Mouse (Mus musculus) kidney, embryonic 15.5 days (tissue): Measurements from ENCODE around the gene Ints6l. TPM values are rescaled to one million over a fixed set of nuclear protein-coding genes. Genes with fewer than 3 reads are reported as not detected.
"Not testable (repeated sequence)": the region's sequence is repeated elsewhere in the genome, so short reads cannot be mapped to it uniquely, and the experiment has no call there.

Experiments used
- ATAC-seq: fragments of 200-750 bp; cut with Nextera tagmentation; replicated peaks from 2 replicates; pipeline ENCODE4 v1.8.0; 2017; ENCODE audit warnings: moderate TSS enrichment; ENCODE audit not compliant: low FRiP score
- H3K27ac ChIP-seq: fragments of 300-500 bp; sonication (generic); 2 replicates; pipeline ENCODE4 v1.5.1; 2015; ENCODE audit warnings: mild to moderate bottlenecking, inconsistent platforms
- H3K27me3 ChIP-seq: fragments of 300-500 bp; sonication (generic); 2 replicates; pipeline ENCODE4 v1.6.1; 2015; ENCODE audit warnings: inconsistent platforms
- H3K36me3 ChIP-seq: fragments of 300-500 bp; sonication (generic); 2 replicates; pipeline ENCODE4 v1.6.1; 2015; ENCODE audit warnings: inconsistent platforms
- H3K4me1 ChIP-seq: fragments of 300-500 bp; sonication (generic); 2 replicates; pipeline ENCODE4 v1.6.1; 2015; ENCODE audit warnings: inconsistent platforms
- H3K4me2 ChIP-seq: fragments of 300-500 bp; sonication (generic); 2 replicates; pipeline ENCODE4 v1.6.1; 2015; ENCODE audit warnings: moderate library complexity, mild to moderate bottlenecking, inconsistent platforms
- H3K4me3 ChIP-seq: fragments of 300-500 bp; sonication (generic); replicated peaks from 2 replicates; pipeline ENCODE4 v1.5.1; 2015; ENCODE audit warnings: mild to moderate bottlenecking, inconsistent platforms
- H3K9ac ChIP-seq: fragments of 300-500 bp; sonication (generic); 2 replicates; pipeline ENCODE4 v1.6.1; 2015; ENCODE audit warnings: mild to moderate bottlenecking, inconsistent platforms
- H3K9me3 ChIP-seq: fragments of 300-500 bp; sonication (generic); replicated peaks from 2 replicates; pipeline ENCODE4 v1.6.1; 2016; ENCODE audit warnings: inconsistent platforms
- WGBS: fragments of 180-500 bp; shearing (Covaris S2); methylation state at CpG from one replicate; pipeline ENCODE4 v1.1.7; 2015; ENCODE audit warnings: mixed read lengths; 5-methylcytosine and 5-hydroxymethylcytosine counted together
- polyA plus RNA-seq: library from polyadenylated mRNA; unstranded; fragments of >200 nt; fragmentation: Nextera tagmentation; extraction: Ambion mirVana; gene quantifications from 2 replicates; pipeline ENCODE4 v1.2.1, GENCODE M21; 2015

Gene Ints6l
- polyA plus RNA-seq, 1 experiment from 2014 or later, result 29.1 TPM

DNA sequence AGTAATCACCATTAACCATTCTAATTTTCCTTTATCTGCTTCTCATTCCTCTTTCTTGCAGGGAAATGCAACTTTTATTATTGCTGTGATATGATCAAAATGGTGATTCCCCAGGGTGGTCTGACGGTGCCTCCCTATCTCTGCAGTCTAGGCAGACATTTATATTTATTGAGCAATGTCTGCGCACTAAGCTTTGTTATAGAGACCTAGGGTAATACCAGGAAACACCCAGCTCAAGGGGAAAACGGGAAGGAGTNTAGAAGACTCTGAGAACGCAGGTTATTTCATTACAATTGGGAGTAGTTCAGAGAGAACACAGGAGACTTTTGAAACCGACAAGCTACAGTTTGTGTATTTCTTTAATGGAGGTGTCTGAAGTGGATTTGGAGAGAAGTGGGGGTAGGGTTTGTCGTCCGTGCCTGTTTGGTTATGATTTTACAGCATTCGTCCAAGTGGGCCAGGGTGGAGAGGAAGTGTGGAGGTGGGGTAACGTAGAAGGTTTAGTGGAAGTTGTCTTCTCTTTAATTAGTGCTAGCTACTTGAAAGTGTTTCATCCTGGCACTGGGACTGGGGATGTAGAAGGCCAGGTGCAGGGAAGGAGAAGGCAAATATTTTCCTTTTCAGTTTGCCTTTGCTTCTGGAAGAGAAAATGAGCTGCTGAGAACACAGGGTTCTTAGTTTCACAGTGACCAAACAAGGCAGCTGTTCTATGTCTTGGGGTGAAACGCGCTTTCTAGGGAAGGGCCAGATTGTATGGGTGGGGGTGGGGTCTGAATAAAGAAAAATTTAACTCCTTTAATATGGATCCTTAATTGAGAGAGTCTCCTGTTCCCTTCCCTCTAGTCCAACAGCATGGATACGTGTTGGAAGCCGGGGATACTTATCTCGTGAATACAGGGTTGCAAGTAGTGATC, 7.6 kb downstream of the Ints6l start:
- Histone ChIP-seq H3K4me2 (no peak overlapping the region), H3K36me3 (peaks cover 4% of the 10 kb centered on the region), H3K4me1 (peaks cover 15% of the 10 kb centered on the region), H3K9me3 (no peaks in the 10 kb centered on the region), H3K27ac (peak overlapping the region; percentile 64; the same call in 1 of the 2 replicates), H3K4me3 (no peak overlapping the region), H3K9ac (no peak overlapping the region), H3K27me3 (no peaks in the 10 kb centered on the region)
- WGBS, result 44% methylated on average over 14 of the region's 14 CpGs
- no peak for ATAC-seq

DNA sequence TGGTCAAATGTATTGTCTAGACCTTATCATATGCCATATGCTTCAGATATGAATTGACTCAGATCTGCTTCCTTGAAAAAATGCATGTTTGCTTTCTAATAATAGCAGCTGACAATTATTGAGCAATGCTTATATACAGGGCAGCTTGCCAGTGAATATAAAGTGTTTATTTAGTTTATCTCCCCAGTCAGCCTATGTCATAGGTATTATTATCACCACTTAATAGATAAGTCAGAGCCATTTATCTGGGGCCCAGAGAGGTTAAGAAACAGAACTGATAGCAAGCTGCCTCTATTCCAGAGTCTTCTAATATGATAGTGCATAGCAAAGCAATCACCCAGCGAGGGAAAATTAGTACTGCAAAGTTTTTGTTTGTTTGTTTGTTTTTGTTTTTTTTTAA, 10.2 kb downstream of the Ints6l start:
- no peak for ATAC-seq

DNA sequence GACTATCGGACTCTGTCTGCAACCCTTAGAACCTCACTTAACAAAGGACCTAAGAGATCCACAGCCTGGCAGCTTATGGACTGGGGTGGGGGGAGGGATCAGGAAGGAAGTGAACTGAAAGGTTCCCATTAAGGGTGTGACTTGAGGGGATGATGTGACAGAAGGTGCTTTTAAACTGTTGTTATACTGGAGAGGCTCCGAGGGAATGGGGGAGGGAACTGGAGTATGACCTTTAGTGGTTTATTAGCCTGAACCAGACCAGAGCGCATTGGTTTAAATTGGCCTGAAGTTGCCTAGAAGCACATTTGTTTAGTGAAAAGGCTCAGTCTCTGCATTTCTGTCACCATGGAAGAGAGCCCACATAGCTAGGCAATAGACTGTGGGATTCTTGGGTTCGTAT, 13.0 kb downstream of the Ints6l start:
- WGBS, result 46% methylated on average over 4 of the region's 4 CpGs
- H3K4me2 ChIP-seq, result no peak overlapping the region
- H3K9ac ChIP-seq, result no peak overlapping the region
- no peaks in the 10 kb centered on the region for H3K27me3 ChIP-seq
- no peak overlapping the region for H3K4me3 ChIP-seq
- ATAC-seq, result peak; percentile 69
- H3K36me3 ChIP-seq, result peaks cover 4% of the 10 kb centered on the region
- no peaks in the 10 kb centered on the region for H3K9me3 ChIP-seq
- H3K27ac ChIP-seq, result peak overlapping the region; percentile 81
- peaks cover 14% of the 10 kb centered on the region for H3K4me1 ChIP-seq

More for the DNA sequence above, 10.2 kb downstream of the Ints6l start:
- Histone ChIP-seq H3K4me1 (peaks cover 24% of the 10 kb centered on the region), H3K27ac (no peak overlapping the region), H3K27me3 (no peaks in the 10 kb centered on the region), H3K4me2 (no peak overlapping the region), H3K9me3 (no peaks in the 10 kb centered on the region), H3K36me3 (peaks cover 4% of the 10 kb centered on the region), H3K4me3 (no peak overlapping the region), H3K9ac (no peak overlapping the region)
- WGBS, result 94% methylated on average over 1 of the region's 1 CpGs

DNA sequence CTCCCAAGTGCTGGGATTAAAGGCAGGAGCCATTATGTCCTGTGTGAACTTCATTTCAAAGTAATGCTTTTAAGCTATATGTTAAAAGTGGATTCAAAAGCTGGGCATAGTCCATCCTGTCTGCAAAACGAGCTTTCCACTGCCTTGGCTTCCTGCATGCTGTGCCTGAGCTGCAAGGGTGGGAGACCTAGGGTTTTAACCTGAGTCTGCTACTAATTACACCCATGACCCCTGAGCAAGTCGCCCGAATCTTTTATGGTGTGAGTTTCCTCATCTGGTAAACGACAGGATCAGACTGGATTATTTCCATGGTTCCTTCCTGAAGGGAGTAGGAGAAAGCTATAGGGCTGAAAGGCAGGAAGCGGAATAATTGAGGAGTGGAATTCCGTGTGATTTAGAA, 13.8 kb downstream of the Ints6l start:
- H3K27ac ChIP-seq, result peak overlapping the region; percentile 81
- H3K4me3 ChIP-seq, result no peak overlapping the region
- H3K9ac ChIP-seq, result no peak overlapping the region
- peaks cover 12% of the 10 kb centered on the region for H3K4me1 ChIP-seq
- ATAC-seq, result peak; percentile 88
- H3K9me3 ChIP-seq, result no peaks in the 10 kb centered on the region
- H3K36me3 ChIP-seq, result peaks cover 4% of the 10 kb centered on the region
- no peak overlapping the region for H3K4me2 ChIP-seq
- H3K27me3 ChIP-seq, result no peaks in the 10 kb centered on the region
- 28% methylated on average over 6 of the region's 6 CpGs for WGBS

DNA sequence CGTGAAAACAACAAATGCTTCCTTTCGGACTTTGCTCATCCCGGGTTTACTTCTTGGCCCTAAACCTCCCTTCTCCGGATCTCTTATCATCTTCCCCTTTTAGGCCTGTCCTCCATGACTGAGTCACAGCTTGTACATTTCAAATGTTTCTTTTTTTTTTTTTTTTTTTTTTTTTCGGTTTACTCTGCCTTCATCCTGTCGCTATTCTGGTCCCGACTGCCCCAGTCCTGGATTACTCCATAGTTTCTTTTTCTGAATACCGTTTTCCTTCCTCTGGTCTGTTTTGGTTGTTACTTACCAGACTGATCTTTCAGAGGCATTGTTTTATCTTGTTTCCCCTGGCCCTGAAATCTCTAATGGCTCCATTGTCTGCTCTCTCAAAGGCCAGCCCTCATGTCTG, 19.4 kb downstream of the Ints6l start:
- Histone ChIP-seq H3K9me3 (no peaks in the 10 kb centered on the region), H3K27me3 (no peaks in the 10 kb centered on the region), H3K36me3 (no peaks in the 10 kb centered on the region), H3K4me2 (no peak overlapping the region), H3K4me1 (no peaks in the 10 kb centered on the region), H3K27ac (no peak overlapping the region), H3K4me3 (no peak overlapping the region), H3K9ac (no peak overlapping the region)
- 56% methylated on average over 8 of the region's 8 CpGs for WGBS
- no peak for ATAC-seq

DNA sequence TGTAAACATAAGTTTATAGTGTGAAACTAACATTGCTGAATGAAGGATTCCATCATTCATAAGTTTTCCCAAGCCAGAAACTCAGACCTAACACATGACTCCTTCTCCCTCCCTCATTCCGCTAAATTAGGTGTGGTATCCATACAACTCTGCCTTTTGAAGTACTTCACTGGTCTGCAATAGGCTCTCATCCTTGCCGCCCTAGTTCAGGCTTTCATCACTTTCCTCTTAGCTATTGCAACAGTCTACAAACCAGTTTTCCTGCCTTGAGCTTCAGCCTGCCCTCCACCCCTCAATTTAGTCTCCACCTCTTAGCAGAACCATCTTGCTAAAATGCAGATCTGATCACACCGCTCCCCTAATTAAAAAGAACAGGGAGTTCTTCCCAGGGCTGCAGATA, 22.9 kb downstream of the Ints6l start:
- no peak overlapping the region for H3K27ac ChIP-seq
- no peaks in the 10 kb centered on the region for H3K9me3 ChIP-seq
- H3K4me2 ChIP-seq, result no peak overlapping the region
- H3K9ac ChIP-seq, result no peak overlapping the region
- ATAC-seq, result no peak
- H3K4me3 ChIP-seq, result no peak overlapping the region
- WGBS, result 85% methylated on average over 3 of the region's 3 CpGs
- no peaks in the 10 kb centered on the region for H3K4me1 ChIP-seq
- no peaks in the 10 kb centered on the region for H3K27me3 ChIP-seq
- H3K36me3 ChIP-seq, result no peaks in the 10 kb centered on the region

DNA sequence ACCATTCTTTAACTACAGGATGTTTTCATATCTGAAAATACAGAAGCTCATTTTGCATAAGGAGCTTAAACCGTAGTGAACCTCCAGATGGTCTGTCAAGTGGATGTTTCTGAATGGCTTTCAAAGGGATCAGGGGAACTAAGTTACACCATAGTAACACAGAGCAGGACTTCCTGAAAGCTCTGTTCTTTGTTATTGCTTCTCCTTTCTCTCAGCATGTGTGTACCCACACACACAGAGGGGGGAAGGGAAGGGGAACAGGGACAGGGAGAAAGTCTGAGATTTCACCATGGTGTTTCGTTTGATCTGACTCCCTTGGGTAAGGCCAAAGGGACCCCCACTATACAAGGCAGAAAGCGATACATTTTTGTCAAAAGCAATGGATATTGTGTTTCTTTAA, 27.2 kb downstream of the Ints6l start:
- WGBS, result 81% methylated on average over 3 of the region's 3 CpGs
- Histone ChIP-seq H3K4me3 (no peak overlapping the region), H3K4me1 (no peaks in the 10 kb centered on the region), H3K9me3 (no peaks in the 10 kb centered on the region), H3K27ac (no peak overlapping the region), H3K4me2 (no peak overlapping the region), H3K27me3 (no peaks in the 10 kb centered on the region), H3K9ac (no peak overlapping the region), H3K36me3 (peaks cover 14% of the 10 kb centered on the region; the same call in 1 of the 2 replicates)
- no peak for ATAC-seq

DNA sequence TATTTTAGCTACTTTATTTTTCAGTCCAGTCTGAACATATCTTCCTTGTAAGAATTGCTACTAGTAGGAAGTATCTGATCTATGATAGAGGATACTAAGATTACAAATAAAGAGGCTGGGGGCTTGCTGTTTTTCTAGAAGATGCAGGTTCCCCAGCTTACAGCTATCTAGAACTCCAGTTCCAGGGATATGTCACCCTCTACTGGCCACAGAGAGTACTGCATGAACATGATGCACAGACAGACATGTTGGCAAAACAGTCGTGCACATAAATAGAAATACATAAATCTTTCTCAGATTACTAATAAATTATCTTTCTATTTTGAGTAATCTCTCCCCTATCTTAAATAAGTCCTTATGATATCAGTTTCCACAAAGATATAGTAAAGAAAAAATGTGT, 35.1 kb downstream of the Ints6l start:
- Histone ChIP-seq H3K9me3 (no peaks in the 10 kb centered on the region), H3K27ac (no peak overlapping the region), H3K36me3 (peaks cover 10% of the 10 kb centered on the region; the same call in 1 of the 2 replicates), H3K4me3 (no peak overlapping the region), H3K4me2 (no peak overlapping the region), H3K27me3 (no peaks in the 10 kb centered on the region), H3K4me1 (no peaks in the 10 kb centered on the region), H3K9ac (no peak overlapping the region)
- ATAC-seq, result no peak
- WGBS, result 29% methylated on average over 1 of the region's 1 CpGs

DNA sequence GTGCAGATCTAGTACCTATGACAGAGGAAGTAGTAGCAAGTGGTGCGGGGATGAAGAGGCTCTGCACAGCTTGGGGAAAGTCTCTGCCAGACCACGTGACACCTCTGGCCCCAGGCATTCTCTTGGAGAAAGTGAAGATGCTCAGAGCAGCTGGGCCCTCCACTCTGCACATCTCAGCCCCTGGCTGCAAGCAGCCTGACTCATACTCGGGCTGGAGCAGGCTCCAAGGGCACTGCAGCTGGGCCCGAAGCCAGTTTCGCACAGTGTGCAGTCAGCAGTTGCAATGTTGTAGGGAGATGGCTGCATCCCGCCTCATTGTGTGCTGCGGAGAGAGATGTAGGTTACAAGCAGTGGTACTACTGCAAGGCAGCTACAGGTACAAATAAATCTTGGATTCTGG, 42.6 kb downstream of the Ints6l start:
- ATAC-seq, result no peak
- no peak overlapping the region for H3K9ac ChIP-seq
- 88% methylated on average over 7 of the region's 7 CpGs for WGBS
- H3K27ac ChIP-seq, result no peak overlapping the region
- H3K4me1 ChIP-seq, result no peaks in the 10 kb centered on the region
- H3K4me2 ChIP-seq, result no peak overlapping the region
- H3K36me3 ChIP-seq, result peaks cover 18% of the 10 kb centered on the region
- no peaks in the 10 kb centered on the region for H3K9me3 ChIP-seq
- no peak overlapping the region for H3K4me3 ChIP-seq
- H3K27me3 ChIP-seq, result no peaks in the 10 kb centered on the region

DNA sequence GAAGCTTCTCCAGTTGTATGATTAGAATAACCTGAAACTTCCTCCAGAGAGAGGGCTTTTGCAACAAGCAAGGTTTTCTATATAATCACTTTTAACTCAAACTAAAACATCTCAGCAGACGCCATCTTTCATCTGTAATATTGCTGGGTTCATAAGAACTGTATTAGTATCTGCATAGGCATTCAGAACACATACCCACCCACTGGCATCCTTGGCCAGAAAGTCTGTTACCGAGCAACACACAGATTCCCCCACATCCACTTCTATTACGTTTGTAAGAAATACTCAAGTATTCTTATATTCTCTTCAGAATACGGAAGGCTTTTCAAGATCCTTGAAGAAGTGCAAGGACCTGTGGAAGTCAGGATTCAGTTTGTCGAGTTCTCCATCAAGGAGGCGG, 69.8 kb downstream of the Ints6l start, which contains the start of gene Gm10477:
Gene Gm10477, plus strand, starts transcription at position 301 of the 400 bp plus-strand sequence.
- not testable (repeated sequence) for ATAC-seq, H3K9ac ChIP-seq, H3K4me2 ChIP-seq, H3K4me1 ChIP-seq, H3K27ac ChIP-seq, H3K27me3 ChIP-seq, H3K36me3 ChIP-seq, H3K4me3 ChIP-seq, H3K9me3 ChIP-seq
- WGBS, result 89% methylated on average over 6 of the region's 6 CpGs

DNA sequence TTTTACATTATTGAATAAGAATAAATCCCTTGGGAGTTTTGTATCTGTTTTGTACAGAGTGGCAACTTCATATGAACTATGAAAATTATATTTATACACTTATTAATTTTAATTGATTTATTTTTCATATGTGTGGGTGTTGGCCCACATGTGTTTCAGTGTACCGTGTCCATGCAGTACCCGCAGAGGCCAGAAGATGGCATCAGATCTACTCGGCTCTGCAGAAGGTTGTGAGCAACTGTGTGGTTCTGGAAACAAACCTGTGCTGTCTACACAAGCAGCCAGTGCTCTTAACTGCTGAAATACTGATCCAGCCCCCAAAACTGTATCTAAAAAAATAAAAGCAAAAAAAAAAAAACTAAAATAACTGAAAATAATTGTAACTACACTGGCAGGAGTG, 76.6 kb downstream of the Ints6l start:
- Histone ChIP-seq H3K4me3 (no peak overlapping the region), H3K27me3 (no peaks in the 10 kb centered on the region), H3K9ac (no peak overlapping the region), H3K27ac (no peak overlapping the region), H3K9me3 (no peaks in the 10 kb centered on the region), H3K36me3 (no peaks in the 10 kb centered on the region), H3K4me1 (no peaks in the 10 kb centered on the region), H3K4me2 (no peak overlapping the region)
- 5% methylated on average over 3 of the region's 3 CpGs for WGBS
- ATAC-seq, result no peak

DNA sequence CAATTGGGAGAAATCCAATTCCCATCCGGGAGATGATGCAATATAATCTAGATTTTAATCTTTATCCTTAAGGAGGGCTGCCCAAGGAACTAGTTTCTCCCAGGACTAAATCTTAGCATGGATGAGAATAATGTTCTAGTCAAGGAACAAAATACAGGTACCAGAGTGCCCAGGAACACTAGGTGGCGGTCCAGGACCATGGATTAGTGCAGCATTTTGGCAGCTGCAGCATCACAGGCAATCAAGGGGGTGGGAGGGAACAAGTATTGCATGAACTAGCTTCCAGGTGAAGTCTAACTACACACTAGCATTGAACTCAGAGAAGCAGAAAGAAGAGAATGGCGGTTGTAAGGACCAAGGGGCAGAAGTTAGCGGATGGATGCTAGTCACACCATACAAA, 82.5 kb downstream of the Ints6l start:
- no peak overlapping the region for H3K27ac ChIP-seq
- H3K9me3 ChIP-seq, result no peaks in the 10 kb centered on the region
- no peak overlapping the region for H3K4me3 ChIP-seq
- H3K4me2 ChIP-seq, result no peak overlapping the region
- no peaks in the 10 kb centered on the region for H3K36me3 ChIP-seq
- no peaks in the 10 kb centered on the region for H3K27me3 ChIP-seq
- 52% methylated on average over 4 of the region's 4 CpGs for WGBS
- no peak overlapping the region for H3K9ac ChIP-seq
- ATAC-seq, result no peak
- no peaks in the 10 kb centered on the region for H3K4me1 ChIP-seq
